Mouse (Mus musculus): ENCODE measurements at regions not wholly inside any gene's neighbourhood (a gene's known extent, or its start where the extent isn't known, plus 50 kb on each side); places are given as distances from the start of the nearest gene placed in this dataset.
"Not testable (repeated sequence)": the region's sequence is repeated elsewhere in the genome, so short reads cannot be mapped to it uniquely, and the experiment has no call there.

DNA sequence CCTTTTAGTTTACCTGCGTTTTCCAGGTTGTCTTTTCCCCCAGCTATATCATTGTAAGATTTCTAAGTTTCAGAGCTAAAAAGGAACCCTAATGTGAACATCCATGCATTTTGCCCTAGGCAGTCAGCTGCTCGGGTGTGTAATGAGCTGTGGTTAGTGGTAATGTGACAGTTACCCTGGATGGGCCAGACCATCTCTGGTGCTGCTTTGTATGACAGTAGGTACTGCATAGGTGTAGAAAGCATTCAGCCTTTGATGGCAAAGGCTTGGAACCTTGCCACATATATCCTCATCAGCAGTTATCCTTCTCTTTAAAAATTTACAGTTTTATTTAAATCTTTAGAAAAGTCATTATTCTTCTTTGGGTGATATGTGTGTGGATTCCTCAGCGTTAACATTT, 222.5 kb downstream of the Dact1 start:
- no peak for DNase-seq (ENCODE audit: low read depth, low spot score)

DNA sequence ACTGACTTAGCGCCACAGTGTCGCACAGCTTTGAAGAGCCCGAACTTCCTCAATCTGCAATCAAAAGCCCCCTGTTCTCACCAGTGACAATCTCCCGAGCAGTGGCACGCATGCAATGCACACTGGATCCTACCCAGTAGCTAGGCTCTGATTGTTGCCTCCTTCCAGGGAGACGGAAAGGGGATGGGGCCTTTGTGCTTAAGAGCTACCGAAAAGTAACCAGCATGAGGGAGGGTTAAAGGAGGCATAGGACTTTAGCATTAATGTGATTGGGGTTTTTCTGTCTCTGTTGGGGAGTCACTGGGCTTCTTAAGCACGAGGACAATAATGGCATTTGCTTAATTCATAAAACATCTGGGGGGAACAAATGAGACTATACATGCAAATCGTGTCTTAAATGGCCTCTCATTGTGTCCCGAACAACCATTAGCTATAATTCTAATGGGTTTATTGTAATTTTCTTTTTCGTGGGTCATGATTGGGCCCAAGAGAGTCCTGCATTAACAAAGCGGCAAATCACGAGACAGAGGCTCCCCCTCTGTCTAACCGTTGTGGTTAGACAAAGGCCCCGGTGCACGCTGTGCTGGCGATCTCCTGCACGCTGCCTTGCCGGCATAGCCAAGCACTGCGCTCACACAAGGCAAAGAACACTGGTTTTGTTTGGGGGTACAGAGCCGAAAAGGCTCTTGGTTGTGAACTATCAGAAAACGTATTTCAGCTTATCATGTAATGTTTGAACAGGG, 223.2 kb downstream of the Dact1 start:
- DNase-seq (ENCODE audit: low read depth, low spot score): no peak

DNA sequence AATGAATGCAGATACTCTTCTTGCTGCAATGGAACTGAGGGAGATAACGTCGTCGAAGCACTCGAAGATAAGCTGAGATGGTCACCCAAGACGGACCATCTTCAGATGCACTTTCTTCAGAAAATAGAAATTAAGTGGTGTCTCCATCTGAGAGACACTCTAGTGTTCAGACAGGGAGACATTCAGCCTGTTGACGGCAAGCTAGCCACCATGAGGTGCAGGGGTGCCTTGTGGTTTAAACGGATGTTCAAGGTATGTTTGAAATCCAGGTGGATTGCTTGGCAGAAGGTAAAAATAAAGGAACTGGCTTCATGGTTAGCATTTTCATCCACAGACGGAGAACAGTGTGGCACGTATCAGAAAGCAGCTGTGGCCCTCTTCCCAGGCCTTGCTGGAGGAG, 224.0 kb downstream of the Dact1 start:
- no peak for DNase-seq (ENCODE audit: low read depth, low spot score)

DNA sequence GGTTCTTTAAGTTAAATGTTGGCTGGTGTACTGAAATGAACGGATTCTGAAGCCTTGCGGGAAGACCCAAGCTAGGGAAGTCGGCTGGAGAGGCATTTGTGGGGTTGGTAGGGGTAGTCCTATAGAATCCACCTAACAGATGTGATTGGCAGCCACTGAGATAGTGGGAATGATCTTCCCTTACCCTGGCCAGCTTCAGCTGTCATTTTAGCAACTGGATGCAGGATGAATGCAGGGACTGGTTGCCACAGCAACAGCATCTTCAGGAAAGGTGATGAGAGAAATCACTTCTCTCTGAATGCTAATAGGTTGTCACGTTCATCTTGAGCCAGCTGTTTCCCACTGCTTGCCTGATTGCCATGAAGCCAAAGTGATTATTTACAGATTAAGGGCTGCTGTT, 224.5 kb downstream of the Dact1 start:
- no peak for DNase-seq (ENCODE audit: low read depth, low spot score)

DNA sequence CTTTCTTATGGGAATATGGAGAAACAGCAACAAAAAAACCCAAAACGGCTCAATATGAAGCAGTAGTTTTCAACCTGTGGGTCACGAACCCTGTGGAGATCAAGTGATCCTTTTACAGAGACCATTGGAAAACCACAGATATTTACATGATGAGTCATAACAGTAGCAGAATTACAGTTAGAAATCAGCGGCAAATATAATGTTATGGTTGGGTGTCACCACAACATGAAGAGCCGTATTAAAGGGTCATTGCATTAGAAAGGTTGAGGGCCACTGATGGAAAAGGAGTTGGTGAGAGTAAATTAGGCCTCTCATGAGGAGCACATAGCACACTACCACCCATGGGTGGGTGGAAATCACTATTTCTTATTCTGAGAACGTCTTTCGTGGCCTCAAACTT, 225.6 kb downstream of the Dact1 start:
- no peak for DNase-seq (ENCODE audit: low read depth, low spot score)

DNA sequence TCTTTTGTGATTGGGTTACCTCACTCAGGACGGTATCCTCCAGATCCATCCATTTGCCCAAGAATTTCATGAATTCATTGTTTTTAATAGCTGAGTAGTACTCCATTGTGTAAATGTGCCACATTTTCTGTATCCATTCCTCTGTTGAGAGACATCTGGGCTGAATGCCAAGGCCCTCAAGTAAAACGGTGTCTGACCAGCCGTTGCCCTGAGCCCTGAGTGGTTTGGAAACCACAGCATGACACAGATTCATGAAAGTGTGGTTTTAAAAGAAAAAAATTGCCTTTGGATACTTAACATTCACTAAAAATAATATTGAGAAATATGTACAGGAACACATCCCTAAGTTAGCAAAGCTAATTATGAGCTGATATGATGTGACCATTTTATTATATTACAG, 226.1 kb downstream of the Dact1 start:
- DNase-seq (ENCODE audit: low read depth, low spot score): not testable (repeated sequence)

DNA sequence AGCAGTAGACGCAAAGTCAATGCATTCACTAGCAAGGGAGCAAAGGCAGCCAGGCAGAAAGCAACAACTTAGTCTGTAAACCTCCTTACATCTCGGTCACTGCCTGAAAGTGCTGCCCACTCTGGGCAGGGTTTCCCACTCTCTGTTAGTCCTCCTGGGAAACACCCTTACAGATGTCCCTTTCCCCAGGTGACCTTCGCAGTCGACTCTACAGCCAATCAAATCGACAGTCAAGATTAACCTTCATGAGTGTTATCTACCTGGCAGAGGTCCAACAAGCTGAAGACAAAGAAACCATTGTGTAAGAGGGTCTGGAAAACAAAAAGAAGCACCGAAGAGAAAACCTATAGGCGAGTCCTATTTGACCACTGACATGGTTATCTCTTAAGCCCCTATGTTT, 229.0 kb downstream of the Dact1 start:
- no peak for DNase-seq (ENCODE audit: low read depth, low spot score)

DNA sequence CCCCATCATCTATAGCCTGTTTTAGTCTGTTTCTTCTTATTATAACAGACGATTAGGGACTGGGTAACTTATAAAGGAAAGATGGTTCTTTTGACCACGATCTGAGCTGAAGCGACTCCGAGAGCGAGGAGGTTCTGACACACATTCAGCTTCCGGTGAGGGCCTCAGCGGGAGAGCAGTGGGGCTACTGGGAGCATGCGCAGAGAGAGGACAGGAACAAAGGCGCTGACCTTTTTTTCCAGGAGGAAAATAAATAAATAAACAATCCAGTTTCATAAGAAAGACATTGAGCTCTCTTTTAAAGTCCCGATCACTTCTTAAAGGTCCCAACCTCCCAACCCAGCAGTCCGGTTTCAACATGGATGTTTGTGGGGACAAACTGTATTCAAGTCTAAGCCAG, 230.6 kb downstream of the Dact1 start:
- DNase-seq (ENCODE audit: low read depth, low spot score): no peak

DNA sequence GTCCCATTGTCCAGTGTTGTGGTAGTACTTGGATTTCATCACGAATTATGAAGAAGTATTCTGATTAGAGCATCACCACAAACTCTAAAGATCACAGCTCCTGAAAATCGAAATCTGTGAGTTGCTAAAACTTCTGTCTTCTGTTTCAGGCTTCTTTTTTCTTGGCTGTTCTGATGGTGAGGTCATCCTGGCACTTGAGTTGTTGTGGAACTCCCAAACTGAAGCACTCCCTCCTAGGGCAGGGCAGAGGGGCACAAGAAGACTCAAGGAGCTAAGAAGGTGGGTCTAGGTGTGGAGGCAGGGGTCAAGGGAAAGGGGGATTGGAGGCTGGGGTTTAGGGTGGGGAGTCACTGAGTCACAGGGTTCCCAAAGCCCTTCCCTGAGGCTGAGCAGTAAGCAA, 232.3 kb downstream of the Dact1 start:
- DNase-seq (ENCODE audit: low read depth, low spot score): peak; percentile 38

DNA sequence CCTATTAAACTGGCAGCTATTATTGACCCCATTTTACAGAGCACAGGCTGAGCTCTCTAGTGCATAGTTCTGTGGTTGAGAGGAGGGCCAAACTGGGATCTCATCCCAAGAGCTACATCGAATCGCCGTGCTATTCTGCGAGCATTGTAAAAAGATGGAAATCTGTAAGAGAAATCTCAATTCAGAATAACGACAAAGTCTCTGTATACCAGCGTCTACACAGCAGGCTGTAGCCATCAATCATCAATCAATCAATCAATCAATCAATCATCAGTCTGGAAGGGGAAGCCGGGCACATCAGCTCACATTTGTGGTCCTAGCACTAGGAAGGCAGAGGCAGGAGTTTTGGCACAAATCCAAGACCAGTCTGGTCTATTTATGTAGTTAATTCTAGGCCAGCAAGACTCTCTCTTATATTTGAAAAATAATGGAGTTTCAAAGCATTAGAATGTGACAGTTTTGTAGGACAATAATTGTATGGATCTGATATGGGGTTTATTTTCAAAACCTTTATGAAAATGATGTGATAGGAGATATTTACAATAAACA, 234.0 kb downstream of the Dact1 start:
- no peak for DNase-seq (ENCODE audit: low read depth, low spot score)

DNA sequence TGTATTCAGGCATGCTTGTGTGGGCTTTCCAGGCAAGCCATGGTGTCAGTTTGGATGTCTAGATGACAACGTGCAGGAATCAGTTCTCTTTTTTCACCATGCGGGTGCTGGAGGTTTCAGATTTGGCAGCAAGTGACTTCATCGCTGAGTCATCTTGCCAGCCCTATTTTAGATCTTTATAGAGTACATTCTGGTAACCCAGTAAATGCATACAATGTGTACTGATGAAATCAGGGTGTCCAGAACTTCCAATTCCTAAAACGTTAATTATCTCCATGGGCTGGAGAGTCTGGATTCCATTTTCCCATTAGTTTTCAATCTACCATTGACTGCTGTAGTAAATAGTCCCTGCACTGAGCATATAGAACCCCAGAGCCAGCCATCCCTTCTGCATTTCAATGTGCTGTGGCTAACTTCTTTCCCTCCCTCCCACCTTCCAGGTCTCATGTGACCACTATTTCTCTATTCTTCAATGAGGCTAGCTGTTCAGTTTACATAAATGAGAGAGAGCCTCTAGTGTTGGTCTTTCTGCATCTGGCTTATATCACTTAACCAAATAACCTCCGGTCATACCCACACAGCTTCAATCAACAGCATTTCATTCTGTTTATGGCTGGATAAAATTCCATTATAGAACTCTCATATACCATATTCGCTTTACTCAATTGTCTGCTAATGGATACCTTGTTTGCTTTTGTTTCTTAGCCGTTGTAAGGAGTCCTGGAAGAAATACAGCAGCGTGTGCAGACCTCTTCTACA, 234.9 kb downstream of the Dact1 start:
- no peak for DNase-seq (ENCODE audit: low read depth, low spot score)

DNA sequence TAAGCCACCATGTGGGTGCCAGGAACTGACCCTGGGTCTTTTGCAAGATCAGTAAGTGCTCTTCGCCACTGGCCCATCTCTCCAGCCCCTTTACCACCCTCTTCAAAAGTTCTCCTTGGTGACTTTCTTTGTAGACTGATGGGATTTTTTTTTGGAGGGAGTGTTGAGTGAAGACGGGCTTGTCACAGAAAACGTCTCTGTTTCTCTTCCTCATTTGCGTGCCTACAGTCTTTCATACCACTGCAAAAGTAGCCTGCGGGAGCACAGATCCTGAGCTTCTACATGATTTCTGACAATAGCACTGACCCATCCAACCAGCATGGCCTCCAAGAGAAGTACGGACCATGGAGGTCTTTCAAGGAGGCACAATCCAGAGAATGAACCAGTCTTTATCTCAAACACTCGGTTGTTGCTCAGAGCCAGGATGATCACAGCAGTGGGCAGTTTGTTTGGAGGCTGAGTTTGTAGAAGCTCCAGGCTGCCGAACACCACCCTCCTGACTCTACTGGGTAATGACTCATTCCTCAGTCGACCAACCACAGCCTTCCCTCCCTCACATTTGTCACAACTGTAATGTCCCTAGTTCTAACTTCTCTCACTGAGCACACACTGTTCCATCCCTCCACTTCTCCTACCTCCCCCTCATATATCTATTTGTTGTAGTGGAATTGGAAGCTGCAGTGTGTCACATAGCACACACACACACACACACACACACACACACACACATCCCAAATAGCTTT, 237.0 kb downstream of the Dact1 start:
- DNase-seq (ENCODE audit: low read depth, low spot score): peak; percentile 47

DNA sequence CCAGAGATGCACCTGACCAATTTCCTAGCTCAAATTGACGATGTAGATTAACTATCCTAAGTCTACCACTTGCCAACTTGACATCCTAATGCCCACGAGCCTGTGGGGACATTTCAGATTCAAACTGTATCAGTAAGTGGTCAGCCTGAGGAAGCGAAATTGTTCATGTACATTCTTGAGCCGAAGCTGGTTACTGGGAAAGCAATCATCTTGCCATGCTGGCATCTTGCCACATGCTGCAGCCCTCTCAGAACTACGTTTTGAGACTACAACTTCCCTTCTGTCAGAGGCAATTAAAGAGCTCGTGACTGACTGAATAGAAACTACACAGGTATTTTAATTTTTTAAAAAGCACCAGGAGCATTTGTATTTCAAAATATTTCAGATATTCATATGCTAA, 239.7 kb downstream of the Dact1 start:
- DNase-seq (ENCODE audit: low read depth, low spot score): no peak

DNA sequence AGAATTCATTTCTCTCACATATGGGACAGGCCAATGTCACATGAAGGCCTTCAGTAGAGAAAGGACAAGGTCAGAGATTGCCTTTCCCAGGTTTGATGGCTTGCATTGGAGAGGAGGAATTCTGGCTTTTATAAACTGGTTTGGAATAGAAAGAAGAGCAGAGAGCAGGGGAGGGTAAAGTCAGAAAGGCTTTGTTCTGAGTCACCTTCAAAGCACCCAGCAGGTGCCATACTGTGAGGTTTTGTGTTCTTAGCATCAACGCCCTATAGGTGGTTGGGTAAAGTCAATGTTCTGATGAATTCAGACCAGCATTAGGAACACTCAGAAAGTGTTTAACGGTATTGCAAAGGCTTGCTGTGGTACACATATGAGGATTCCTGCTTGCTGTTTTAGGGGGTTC, 244.5 kb downstream of the Dact1 start:
- no peak for DNase-seq (ENCODE audit: low read depth, low spot score)

DNA sequence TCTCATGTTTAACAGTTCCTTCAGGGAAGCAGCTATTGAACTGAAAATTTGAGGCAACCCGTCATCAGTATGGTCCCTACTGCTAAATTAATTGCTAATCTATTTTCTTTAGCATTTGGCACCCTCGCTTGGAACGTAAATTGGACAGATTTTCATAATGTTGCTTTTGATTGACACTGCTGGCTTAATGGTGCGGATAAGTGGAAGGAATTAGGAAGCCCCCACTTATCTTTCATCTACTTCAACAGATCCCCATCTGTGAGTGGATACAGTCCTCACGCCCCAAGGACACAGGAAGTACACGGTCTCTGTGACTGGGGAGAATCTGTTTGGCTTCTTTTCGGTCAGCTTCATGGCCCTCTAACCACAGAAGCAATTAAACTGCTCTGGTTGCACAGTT, 251.6 kb downstream of the Dact1 start:
- DNase-seq (ENCODE audit: low read depth, low spot score): no peak

DNA sequence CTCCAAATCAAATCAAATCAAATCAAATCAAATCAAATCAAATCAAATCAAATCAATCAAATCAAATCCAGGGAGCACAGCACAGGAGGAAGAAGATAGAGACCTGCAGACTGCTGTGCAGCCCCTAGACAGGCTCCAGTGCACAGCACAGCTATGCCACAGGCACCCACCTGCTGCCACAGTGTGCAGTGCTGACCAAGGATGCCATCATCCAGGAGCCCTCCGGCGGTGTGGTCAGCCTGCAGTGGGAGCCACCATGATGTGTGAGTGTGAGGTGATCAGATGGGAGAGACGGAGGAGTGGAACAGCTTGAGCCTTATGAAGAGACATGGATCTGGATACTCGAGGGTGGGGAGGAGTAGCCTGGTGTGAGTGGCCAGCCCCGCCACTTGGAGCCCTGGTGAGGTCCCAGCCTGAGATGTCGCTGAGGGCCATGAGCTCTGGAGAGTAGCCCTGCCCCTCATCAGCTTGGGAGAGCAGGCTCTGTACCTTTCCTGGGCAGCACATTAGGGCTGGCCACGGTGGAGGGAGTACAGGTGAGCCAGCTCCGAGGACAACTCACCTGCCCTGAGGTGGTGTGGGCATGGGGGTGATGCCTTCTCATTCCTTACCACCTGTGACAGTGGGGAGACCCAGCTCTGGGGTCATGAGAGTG, 252.4 kb downstream of the Dact1 start:
- DNase-seq (ENCODE audit: low read depth, low spot score): no peak

DNA sequence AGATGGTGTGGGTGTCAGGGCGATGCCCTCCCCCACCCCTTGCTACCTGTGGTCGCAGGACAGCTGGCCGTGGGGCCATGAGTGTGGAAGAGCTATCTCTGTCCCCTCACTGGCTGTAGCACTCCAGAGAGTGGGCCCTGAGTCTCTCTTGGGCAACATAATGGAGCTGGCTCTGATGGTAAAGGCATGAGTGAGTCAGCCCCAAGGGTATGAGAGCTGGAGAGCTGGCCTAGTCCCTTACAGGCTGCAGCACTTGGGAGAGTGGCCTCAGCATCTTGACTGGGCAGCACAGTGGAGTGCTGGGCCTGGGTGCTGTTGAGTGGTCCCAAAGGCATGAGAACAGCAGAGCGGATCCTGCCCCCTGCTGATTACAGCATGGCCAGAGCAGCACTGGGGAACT, 253.5 kb downstream of the Dact1 start:
- no peak for DNase-seq (ENCODE audit: low read depth, low spot score)

DNA sequence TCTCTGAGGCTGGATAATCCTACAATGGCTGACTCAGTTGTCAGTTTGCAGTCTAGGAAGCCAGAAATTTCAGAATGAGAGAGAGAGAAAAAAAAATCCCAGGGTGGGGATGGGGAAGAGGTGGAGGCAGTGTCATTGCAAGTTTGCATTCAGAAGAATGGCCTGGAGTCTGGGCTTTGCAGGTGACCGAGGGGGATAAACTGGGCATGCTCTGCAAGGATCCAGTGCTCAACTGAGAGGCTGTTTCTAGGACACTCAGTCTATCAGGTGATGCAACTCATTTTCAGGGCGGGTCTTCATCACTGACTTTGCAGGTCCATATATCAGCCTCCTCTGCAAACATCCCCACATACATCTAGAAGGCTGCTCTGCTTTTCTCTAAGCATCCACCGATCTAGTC, 256.7 kb downstream of the Dact1 start:
- no peak for DNase-seq (ENCODE audit: low read depth, low spot score)

DNA sequence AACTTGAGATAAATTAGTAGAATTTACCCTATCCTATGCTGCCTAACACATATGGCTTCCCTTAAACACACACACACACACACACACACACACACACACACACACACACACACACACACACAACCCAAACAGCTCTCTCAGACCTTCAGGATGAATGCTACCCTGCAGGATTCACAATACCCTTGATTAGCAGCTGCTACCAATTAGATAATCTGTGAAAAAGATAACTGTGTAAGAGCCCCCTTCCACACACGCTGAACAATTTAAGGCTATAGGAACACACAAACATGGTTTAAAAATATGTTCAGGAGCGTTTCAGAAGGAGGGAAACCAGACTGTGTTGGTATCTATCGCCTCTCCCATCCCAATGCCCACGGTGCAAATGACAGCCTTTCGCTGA, 258.6 kb downstream of the Dact1 start:
- DNase-seq (ENCODE audit: low read depth, low spot score): no peak

DNA sequence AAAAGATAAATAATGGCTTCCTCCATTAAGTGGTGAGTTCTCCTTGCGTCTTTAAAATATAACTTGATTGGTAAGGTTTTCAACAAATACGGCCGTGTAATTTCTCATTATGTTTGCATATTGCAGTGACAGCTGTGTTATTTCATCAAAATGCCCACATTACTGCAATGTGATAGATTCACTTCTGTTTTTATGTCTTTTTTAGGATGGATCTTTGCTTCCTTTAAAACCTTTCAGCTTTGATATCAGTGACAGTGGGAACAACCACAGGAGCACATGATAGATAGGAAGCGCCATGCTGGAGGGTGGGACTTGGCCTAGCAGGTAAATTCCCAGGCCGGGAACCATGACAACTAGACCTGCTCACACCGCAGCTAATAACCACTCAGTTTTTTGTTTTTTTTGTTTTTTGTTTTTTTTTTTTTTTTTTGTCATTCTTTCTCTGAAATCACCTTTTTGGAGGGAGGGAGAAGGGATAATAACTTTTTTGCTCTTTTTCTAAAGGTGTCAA, 259.3 kb downstream of the Dact1 start:
- DNase-seq (ENCODE audit: low read depth, low spot score): no peak

DNA sequence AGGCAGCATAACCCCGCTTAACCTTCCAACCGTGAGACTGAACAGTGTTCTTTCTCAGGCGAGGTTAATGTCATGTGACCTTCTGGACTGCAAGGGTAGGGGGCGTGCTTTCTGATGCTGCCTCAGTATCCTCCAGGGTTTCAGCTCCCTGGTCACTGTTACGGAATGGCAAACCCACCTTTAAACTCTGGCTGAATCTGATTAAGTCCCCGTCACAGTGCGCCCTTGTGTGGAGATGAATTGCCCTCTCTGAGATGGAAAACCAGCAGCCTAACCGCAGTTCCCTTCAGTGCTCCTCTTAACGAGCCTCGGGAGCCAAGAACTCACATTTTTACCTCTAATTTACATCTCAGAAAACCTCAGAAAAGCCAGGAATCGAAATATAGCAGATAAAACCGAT, 260.0 kb downstream of the Dact1 start:
- no peak for DNase-seq (ENCODE audit: low read depth, low spot score)

DNA sequence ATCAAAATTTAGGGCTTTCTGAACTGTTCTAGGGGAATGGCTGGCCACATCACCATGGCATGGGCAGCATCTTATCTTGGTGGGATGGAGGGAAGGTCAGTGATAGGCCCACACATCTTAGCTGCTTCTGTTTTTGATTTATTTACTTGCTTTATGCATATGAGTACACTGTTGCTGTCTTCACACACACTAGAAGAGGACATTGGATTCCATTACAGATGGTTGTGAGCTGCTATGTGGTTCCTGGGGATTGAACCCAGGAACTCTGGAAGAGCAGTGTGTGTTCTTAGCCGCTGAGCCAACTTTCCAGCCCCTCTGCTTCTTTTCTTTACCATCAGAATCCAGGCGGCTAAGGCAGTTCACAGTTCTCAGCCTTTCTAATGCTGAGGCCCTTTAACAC, 260.4 kb downstream of the Dact1 start:
- no peak for DNase-seq (ENCODE audit: low read depth, low spot score)

Data from skeletal muscle tissue, adult 2 months (tissue).